Mouse (Mus musculus) frontal cortex, postnatal 14 days (tissue): ENCODE measurements around the gene Snx32.
A peak's percentile ranks its signal among the peaks of the same experiment; 100 is the strongest.

Experiments used
- DNase-seq, 2 experiments: peaks; one replicate each; pipeline ENCODE4 v3.0.0; 2022; ENCODE audit warnings: low spot score in 2 of 2

The Snx32 gene

GRCm38 (mm10) chr19:5510031-5511026 lies at the start of gene Snx32:
Gene Snx32, minus strand, starts transcription at chr19:5510538.
- DNase-seq: peak; percentile 98 to 99

- no peak for DNase-seq
Measured at GRCm38 (mm10) chr19:5559631-5560456, 49.5 kb upstream of the Snx32 start.

- DNase-seq: no peak
Measured at GRCm38 (mm10) chr19:5559229-5559628, 48.9 kb upstream of the Snx32 start.

- DNase-seq: no peak
Measured at GRCm38 (mm10) chr19:5558770-5559169, 48.4 kb upstream of the Snx32 start.

- DNase-seq: no peak
Measured at GRCm38 (mm10) chr19:5558169-5558568, 47.8 kb upstream of the Snx32 start.

GRCm38 (mm10) chr19:5554212-5554611 lies 43.9 kb upstream of the Snx32 start:
- DNase-seq: no peak

- DNase-seq: no peak
Measured at GRCm38 (mm10) chr19:5553802-5554201, 43.5 kb upstream of the Snx32 start.

GRCm38 (mm10) chr19:5547471-5548056 lies 37.2 kb upstream of the Snx32 start:
- no peak for DNase-seq

GRCm38 (mm10) chr19:5544031-5544430 lies 33.7 kb upstream of the Snx32 start:
- no peak for DNase-seq

GRCm38 (mm10) chr19:5543362-5543761 lies 33.0 kb upstream of the Snx32 start:
- no peak for DNase-seq

GRCm38 (mm10) chr19:5538786-5539185 lies 28.4 kb upstream of the Snx32 start:
- no peak for DNase-seq

GRCm38 (mm10) chr19:5532520-5532919 lies 22.2 kb upstream of the Snx32 start:
- no peak for DNase-seq

GRCm38 (mm10) chr19:5530138-5530524 lies 19.8 kb upstream of the Snx32 start:
- DNase-seq: no peak

GRCm38 (mm10) chr19:5529325-5530137 lies 19.2 kb upstream of the Snx32 start:
- DNase-seq: peak; percentile 77 to 86

- no peak for DNase-seq
Measured at GRCm38 (mm10) chr19:5525204-5525603, 14.9 kb upstream of the Snx32 start.

- DNase-seq: no peak
Measured at GRCm38 (mm10) chr19:5518721-5519120, 8.4 kb upstream of the Snx32 start.

GRCm38 (mm10) chr19:5516906-5517505 lies 6.7 kb upstream of the Snx32 start:
- DNase-seq: no peak

GRCm38 (mm10) chr19:5515840-5516777 lies 5.8 kb upstream of the Snx32 start:
- no peak for DNase-seq

GRCm38 (mm10) chr19:5513005-5513349 lies 2.6 kb upstream of the Snx32 start:
- DNase-seq: no peak
